Mouse (Mus musculus) bone marrow macrophage, adult 2 months (primary cell): Measurements from ENCODE around the gene Bace1.
A peak's percentile ranks its signal among the peaks of the same experiment; 100 is the strongest.

Experiments used
- CTCF ChIP-seq: IDR thresholded peaks from 2 replicates; pipeline ENCODE4 v1.5.1; 2012; ENCODE audit warnings: low read depth, mild to moderate bottlenecking, low read length, moderate library complexity
- POLR2A ChIP-seq: IDR thresholded peaks from 2 replicates; pipeline ENCODE4 v1.6.1; 2012; ENCODE audit warnings: mild to moderate bottlenecking, low read depth, low read length, borderline replicate concordance

DNA sequence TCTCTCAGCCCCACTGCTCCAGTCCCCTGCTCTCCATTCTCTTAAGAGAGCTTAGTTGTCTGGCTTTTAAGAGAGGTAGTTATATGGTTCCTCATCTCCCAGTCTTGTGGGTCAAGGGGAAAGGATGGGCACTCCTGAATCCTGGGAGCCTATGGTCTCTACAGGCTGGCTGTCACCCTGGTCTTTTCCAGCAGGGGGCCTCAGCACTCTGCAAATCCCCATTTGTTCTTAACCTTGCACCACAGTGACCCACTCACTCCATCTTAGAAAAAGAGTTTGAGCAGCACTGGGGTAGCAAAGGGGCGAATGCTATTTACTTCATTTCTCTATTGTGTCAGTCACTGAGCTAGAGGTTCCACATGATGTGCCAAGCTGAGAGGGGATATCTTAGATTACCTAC, 73.3 kb downstream of the Bace1 start:
- no peak for TF ChIP-seq POLR2A
- TF ChIP-seq CTCF, result peak; percentile 48
